Mouse (Mus musculus) forebrain, embryonic 12.5 days (tissue): ENCODE measurements at regions not wholly inside any gene's neighbourhood (a gene's known extent, or its start where the extent isn't known, plus 50 kb on each side); places are given as distances from the start of the nearest gene placed in this dataset.
A peak's percentile ranks its signal among the peaks of the same experiment; 100 is the strongest.

Source experiments
- ATAC-seq: fragments of 200-750 bp; cut with Nextera tagmentation; 2 replicates; pipeline ENCODE4 v1.8.0; 2017; ENCODE audit warnings: moderate TSS enrichment; ENCODE audit not compliant: low FRiP score
- H3K27ac ChIP-seq: fragments of 300-500 bp; sonication (generic); 2 replicates; pipeline ENCODE4 v1.5.1; 2016; ENCODE audit warnings: mild to moderate bottlenecking
- H3K27me3 ChIP-seq: fragments of 300-500 bp; sonication (generic); 2 replicates; pipeline ENCODE4 v1.6.1; 2016; ENCODE audit warnings: mild to moderate bottlenecking
- H3K36me3 ChIP-seq: fragments of 300-500 bp; sonication (generic); replicated peaks from 2 replicates; pipeline ENCODE4 v1.6.1; 2016; ENCODE audit warnings: mild to moderate bottlenecking
- H3K4me1 ChIP-seq: fragments of 300-500 bp; sonication (generic); 2 replicates; pipeline ENCODE4 v1.6.1; 2016
- H3K4me2 ChIP-seq: fragments of 300-500 bp; sonication (generic); 2 replicates; pipeline ENCODE4 v1.6.1; 2016; ENCODE audit warnings: mild to moderate bottlenecking, moderate library complexity
- H3K4me3 ChIP-seq: fragments of 300-500 bp; sonication (generic); replicated peaks from 2 replicates; pipeline ENCODE4 v1.5.1; 2016; ENCODE audit warnings: mild to moderate bottlenecking
- H3K9ac ChIP-seq: fragments of 300-500 bp; sonication (generic); 2 replicates; pipeline ENCODE4 v1.6.1; 2016; ENCODE audit warnings: mild to moderate bottlenecking
- H3K9me3 ChIP-seq: fragments of 300-500 bp; sonication (generic); 2 replicates; pipeline ENCODE4 v1.6.1; 2016
- WGBS: fragments of 180-500 bp; shearing (Covaris S2); methylation state at CpG from one replicate; pipeline ENCODE4 v1.1.7; 2016; 5-methylcytosine and 5-hydroxymethylcytosine counted together

DNA sequence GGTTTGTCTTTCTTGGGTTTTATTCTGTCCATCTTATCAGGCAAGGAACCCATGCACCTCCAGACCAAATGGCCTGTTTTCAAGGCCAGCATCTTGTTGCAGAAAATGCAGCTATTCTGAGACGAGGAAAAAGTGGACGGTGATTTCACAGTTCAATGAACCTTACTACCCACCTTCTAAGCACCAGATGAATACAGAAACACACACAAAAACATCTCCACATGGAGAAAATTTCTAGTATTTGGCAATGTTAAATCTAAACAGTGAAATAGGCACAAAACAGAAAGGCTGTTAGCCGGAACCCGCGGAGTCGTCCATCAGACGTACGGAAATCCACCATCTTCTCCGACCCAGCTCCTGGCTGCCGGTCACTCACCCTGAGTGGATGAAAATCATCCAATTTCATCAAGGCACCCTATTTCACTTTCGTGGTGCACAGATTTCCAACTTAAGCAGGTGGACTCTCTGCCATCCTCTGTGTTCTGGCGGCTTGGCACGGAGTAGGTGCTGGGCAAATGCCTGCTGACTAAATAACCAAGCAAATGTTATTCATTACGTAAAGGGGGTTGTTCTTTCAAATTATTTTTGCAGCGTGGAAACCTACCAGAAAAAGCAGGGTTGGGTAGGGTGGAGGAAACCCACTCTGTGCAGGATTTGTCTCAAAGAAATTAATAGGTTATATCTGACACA is 66.1 kb upstream of the Cpsf6 start:
- H3K27me3 ChIP-seq = no peaks in the 10 kb centered on the region
- 90% methylated on average over 15 of the region's 15 CpGs for WGBS
- H3K9me3 ChIP-seq = peaks cover 5% of the 10 kb centered on the region; the same call in 1 of the 2 replicates
- no peak overlapping the region for H3K9ac ChIP-seq
- H3K27ac ChIP-seq = no peak overlapping the region
- H3K4me3 ChIP-seq = no peak overlapping the region
- no peak overlapping the region for H3K4me2 ChIP-seq
- no peaks in the 10 kb centered on the region for H3K36me3 ChIP-seq
- H3K4me1 ChIP-seq = peaks cover 15% of the 10 kb centered on the region
- no peak for ATAC-seq

DNA sequence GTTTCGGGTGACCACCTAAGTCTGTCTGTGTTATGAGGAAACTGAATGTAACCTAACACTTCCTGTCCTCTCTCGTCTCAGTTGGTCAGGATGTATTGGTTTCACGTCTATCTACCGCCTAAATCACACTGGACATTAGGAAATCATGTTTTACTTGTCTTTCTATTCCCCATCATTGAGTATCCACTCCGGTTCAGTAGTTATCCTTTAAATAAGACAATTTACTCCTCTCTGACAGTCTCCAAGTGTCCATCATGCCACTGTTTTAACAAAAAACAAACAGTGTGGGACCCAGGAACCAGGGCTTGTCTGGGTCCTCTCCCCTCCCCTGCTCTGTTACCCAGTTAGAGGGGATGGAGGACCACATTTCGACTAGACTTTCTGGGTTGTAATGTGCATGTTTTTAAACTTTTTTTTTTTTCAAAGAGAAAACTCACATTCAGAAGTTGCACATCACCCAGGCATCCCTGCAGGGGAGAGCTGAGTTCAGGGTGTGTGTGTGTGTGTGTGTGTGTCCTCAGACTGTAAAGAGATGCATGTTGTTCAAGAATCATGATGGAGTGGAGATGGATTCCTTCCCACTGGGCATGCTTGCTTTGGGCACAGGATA is 65.5 kb upstream of the Cpsf6 start:
- Histone ChIP-seq H3K4me1 (peaks cover 15% of the 10 kb centered on the region), H3K4me2 (no peak overlapping the region), H3K9me3 (peaks cover 5% of the 10 kb centered on the region; the same call in 1 of the 2 replicates), H3K27me3 (no peaks in the 10 kb centered on the region), H3K36me3 (no peaks in the 10 kb centered on the region), H3K9ac (no peak overlapping the region), H3K4me3 (no peak overlapping the region), H3K27ac (no peak overlapping the region)
- ATAC-seq = no peak
- WGBS = 68% methylated on average over 6 of the region's 6 CpGs

DNA sequence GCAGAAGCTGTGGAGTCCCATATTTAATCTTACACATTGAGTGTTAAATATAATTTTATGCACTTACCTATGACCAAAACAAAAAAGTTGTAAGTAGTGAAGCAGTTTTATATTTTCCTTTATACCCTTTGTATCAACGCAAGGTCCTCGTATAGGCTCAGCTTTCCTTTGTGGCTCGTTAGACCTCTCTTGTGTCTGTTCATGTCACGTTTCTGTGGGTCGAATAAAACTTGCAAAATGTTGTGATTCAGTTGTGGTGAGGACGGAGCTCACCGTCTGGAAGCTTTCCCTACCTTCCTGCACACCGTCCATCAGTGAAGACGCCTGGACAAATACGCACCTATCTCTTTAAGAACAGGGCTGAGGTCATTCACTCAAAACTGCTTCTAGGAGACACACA is 64.9 kb upstream of the Cpsf6 start:
- peaks cover 5% of the 10 kb centered on the region; the same call in 1 of the 2 replicates for H3K9me3 ChIP-seq
- 80% methylated on average over 10 of the region's 10 CpGs for WGBS
- H3K9ac ChIP-seq = no peak overlapping the region
- no peak for ATAC-seq
- no peaks in the 10 kb centered on the region for H3K36me3 ChIP-seq
- H3K4me2 ChIP-seq = no peak overlapping the region
- no peak overlapping the region for H3K27ac ChIP-seq
- H3K27me3 ChIP-seq = no peaks in the 10 kb centered on the region
- H3K4me3 ChIP-seq = no peak overlapping the region
- peaks cover 15% of the 10 kb centered on the region for H3K4me1 ChIP-seq

DNA sequence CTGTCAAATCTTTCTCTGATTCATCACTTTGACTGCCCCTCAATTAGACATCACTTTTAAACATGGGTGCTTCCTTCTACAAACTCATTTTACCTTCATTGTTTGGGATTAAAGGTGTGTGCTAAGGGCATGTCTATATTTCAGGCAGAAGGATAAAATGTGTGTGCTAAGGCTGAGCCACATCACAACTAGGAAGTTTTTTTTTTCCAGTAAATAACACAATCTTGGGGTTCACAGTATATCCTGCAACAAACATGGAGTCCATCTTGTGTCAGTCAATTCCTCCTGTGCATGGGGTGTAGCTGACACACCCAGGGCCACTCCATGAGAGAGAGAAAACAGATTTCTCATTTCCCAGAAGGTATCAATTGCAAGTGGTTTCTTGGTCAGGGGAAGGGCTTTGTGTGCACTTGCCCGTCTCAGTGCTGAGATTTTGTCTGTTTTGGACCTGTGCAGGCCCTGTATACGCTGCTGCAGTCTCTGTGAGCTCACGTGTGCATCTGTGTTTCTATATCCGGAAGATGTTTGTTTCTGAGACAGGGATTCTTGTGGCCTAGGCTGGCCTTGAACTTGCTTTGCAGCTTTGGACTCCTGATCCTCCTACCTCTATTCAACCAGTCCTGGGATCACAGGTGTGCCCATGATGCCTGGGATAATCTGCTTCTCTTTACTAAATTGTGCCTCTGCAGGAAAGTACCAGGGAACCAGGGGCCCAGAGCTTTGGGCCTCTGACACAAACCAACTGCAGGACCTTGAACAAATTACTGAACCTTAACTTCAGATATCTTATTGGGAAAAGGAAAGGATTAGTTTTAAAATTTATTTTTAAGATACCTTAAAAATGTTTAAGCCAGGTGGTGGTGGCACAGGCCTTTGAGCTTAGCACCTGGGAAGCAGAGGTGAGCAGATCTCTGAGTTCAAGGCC is 63.9 kb upstream of the Cpsf6 start:
- no peak overlapping the region for H3K9ac ChIP-seq
- H3K36me3 ChIP-seq = no peaks in the 10 kb centered on the region
- no peak overlapping the region for H3K4me3 ChIP-seq
- no peak for ATAC-seq
- no peak overlapping the region for H3K27ac ChIP-seq
- H3K4me1 ChIP-seq = peaks cover 15% of the 10 kb centered on the region
- H3K9me3 ChIP-seq = peaks cover 5% of the 10 kb centered on the region; the same call in 1 of the 2 replicates
- no peaks in the 10 kb centered on the region for H3K27me3 ChIP-seq
- no peak overlapping the region for H3K4me2 ChIP-seq
- WGBS = 94% methylated on average over 4 of the region's 4 CpGs

DNA sequence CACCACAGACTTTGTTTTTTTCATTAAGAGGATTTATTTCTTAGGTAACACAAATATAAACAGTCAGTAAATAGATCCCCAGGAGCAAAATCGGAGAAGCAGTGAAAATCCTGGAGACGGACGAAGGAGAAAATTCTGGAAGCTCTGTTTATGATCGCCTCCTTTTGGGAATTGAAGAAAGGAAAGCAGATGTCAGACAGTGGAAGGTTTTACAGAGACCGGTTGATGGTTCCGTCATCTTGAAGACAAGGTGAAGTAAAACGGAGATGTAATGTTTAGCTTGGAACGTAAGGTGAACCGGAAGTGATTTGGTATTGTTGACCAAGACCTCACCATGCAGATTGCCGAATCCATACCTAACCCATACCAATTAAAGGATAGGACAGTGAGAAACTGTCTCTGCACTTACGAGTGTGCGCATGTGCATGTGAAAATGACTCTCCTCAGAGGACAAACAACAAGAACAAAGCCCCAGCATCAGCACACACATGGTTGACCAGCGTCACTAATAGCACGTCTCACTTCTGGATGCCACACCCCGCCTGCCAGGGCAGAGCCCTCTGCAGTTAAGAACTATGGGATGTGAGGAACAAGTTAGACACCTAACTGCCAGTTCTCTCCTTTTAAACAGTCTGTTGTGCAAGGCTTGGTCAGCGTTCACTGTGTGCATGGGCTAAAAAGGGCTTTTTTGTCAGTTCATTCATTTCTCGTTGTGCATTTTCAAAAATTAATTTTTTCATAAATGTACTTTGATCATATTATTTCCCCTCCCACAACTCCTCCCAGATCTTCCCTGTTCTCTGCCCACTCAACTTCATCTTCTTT is 62.4 kb upstream of the Cpsf6 start:
- no peak overlapping the region for H3K9ac ChIP-seq
- peaks cover 5% of the 10 kb centered on the region; the same call in 1 of the 2 replicates for H3K9me3 ChIP-seq
- H3K36me3 ChIP-seq = no peaks in the 10 kb centered on the region
- 50% methylated on average over 17 of the region's 17 CpGs for WGBS
- peak overlapping the region; percentile 53 for H3K4me2 ChIP-seq
- H3K27ac ChIP-seq = peak overlapping the region; percentile 57; the same call in 1 of the 2 replicates
- H3K4me3 ChIP-seq = no peak overlapping the region
- H3K27me3 ChIP-seq = no peaks in the 10 kb centered on the region
- 0 out of 2 replicates have a peak, but pooled peaks have one; percentile 24 for ATAC-seq
- H3K4me1 ChIP-seq = peaks cover 15% of the 10 kb centered on the region

DNA sequence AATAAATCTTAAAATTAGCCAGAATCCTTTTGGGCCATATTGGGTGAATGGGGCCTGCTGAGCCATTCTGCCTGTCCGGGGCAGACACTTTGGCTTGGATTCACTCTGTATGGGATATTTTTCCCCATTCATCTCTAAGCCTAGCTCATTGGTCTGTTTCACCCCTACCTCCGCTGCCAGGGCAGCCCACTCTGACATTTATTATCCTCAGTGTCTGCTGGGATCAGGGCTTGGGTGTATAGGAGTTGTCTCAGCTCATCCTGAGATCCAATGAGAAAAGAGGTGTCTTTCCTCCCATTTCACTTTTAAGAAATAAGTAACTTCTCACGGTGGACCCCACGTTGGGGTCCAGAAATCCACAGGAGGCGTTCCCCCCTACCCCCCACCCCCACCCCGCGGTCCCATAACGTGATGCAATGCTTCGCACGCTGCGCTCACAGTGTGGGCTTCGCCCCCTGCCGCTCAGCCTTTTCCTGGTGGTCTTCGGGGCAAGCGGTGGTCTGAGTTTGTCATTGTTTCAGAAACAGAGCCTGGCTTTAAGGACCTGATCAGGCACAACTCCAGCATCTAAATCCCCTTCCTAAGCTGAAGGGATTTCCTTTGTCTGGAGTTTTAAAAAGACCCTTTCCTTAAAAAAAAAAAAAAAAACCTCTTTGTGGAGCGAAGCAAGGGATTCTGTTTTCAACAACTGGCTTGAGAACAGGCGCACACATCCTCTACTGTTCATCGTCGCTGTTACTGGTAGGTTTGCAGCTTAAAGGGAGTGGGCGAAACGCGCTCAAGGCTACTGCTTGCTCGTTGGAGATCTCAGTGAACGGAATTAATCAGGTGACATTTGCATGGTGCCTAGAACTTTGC is 61.5 kb upstream of the Cpsf6 start:
- peak; percentile 74 for ATAC-seq
- WGBS = 2% methylated on average over 24 of the region's 24 CpGs
- H3K36me3 ChIP-seq = no peaks in the 10 kb centered on the region
- H3K4me2 ChIP-seq = peak overlapping the region; percentile 53
- H3K9me3 ChIP-seq = peaks cover 5% of the 10 kb centered on the region; the same call in 1 of the 2 replicates
- peaks cover 2% of the 10 kb centered on the region; the same call in 1 of the 2 replicates for H3K27me3 ChIP-seq
- peak overlapping the region; percentile 57; the same call in 1 of the 2 replicates for H3K27ac ChIP-seq
- H3K4me3 ChIP-seq = peak overlapping the region; percentile 22
- 0 out of 2 replicates have a peak overlapping the region, but pooled peaks have one; percentile 7 for H3K9ac ChIP-seq
- peaks cover 15% of the 10 kb centered on the region for H3K4me1 ChIP-seq

DNA sequence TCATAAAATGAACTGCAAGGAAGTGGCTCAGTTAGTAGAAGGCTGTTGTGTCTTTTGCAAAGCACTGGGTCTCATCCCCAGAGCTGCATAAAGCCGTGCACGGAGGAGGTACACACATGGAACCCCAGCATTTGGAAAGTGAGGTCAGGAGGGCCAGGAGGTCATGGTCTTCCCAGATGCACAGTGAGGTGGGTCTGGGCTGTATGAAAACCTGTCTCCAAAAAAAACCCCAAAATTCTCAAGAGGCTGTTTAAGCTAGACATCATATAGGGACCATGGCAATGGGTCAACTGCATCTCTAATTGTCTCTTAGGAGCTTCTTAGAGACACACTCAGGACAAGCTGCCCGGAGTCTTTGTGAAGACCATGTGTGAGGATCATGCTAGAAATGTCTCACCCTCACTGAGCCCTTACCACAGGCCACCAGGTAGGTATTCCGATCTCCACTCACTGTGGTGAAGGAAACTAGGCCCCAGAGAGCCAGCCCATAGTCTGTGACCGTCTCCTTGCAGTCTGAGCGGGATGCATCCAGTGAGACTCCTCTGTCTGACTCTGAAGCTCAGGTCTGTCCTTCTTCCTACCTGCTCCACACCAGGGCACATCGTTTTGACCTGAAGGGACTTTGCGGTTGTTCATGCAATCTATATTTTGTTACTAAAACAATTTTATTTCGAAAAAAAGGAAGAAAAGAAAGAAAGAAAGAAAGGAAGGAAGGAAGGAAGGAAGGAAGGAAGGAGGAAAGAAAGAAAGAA is 60.6 kb upstream of the Cpsf6 start:
- H3K4me2 ChIP-seq = no peak overlapping the region
- H3K4me1 ChIP-seq = peaks cover 15% of the 10 kb centered on the region
- no peak overlapping the region for H3K4me3 ChIP-seq
- H3K27ac ChIP-seq = peak overlapping the region; percentile 36; the same call in 1 of the 2 replicates
- no peak for ATAC-seq
- 78% methylated on average over 9 of the region's 9 CpGs for WGBS
- H3K36me3 ChIP-seq = no peaks in the 10 kb centered on the region
- H3K27me3 ChIP-seq = peaks cover 11% of the 10 kb centered on the region
- peaks cover 5% of the 10 kb centered on the region; the same call in 1 of the 2 replicates for H3K9me3 ChIP-seq
- H3K9ac ChIP-seq = no peak overlapping the region

DNA sequence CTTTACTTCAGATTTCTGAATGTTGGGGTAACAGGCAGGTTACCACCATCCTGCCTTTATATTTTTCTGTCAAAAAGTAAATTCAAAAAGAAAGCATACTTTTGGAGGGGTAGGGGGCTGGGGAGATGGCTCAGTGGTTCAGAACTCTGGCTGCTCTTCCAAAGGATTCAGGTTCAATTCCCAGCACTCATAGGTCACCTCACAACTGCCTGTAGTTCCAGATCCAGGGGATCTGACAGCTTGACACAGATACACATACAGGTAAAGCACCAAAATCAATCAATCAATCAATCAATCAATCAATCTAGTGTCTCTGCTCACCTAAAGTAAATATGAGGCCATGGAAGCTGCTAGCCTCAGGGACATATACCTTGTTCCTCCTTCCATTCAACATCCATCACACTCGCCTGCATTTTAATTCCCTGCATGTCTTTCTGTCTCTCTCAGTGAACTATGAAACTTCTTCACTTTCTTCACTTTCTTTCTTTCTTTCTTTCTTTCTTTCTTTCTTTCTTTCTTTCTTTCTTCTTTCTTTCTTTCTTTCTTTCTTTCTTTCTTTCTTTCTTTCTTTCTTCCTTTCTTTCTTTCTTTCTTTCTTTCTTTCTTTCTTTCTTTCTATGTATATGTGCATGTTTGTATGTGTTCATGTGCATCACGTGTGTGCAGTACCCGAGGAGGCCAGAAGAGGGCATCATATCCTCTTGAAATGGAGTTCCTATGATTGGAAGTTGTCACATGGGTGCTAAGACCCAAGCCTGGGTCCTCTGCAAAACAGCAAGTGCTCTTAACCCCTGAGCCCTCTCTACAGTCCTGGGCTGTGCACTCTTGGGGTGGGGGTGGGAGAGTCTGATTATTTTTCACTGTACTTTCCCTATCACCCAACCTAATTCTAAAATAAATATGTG is 59.6 kb upstream of the Cpsf6 start:
- H3K9me3 ChIP-seq = peaks cover 5% of the 10 kb centered on the region; the same call in 1 of the 2 replicates
- ATAC-seq = no peak
- no peak overlapping the region for H3K9ac ChIP-seq
- no peaks in the 10 kb centered on the region for H3K36me3 ChIP-seq
- H3K4me2 ChIP-seq = no peak overlapping the region
- H3K27me3 ChIP-seq = peaks cover 12% of the 10 kb centered on the region
- H3K4me3 ChIP-seq = no peak overlapping the region
- WGBS = 94% methylated on average over 3 of the region's 3 CpGs
- H3K4me1 ChIP-seq = peaks cover 21% of the 10 kb centered on the region
- no peak overlapping the region for H3K27ac ChIP-seq

DNA sequence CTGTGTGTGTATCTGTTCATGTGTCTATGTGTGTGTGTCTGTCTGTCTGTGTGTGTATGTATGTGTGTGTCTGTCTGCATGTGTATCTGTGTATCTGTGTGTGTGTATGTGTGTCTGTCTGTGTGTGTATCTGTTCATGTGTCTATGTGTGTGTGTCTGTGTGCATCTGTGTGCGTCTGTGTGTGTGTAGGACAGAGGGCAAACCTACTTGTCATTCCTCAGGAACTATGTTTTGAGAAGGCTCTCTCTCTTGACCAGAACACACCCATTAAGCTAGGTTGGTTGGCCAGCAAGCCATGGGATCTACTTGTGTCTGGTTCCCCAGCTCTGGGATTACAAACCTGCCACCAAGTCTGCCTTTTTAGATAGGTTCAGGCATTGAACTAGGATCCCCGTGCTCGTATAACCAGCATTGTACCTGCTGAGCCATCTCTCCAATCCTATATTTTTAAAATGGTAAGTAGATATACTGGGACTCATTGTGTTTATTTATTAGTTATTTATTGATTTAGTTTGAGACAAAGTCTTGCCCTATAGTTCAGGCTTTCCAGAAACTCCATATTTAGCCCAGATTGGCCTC is 58.9 kb upstream of the Cpsf6 start:
- Histone ChIP-seq H3K36me3 (no peaks in the 10 kb centered on the region), H3K4me1 (peaks cover 21% of the 10 kb centered on the region), H3K27me3 (peaks cover 19% of the 10 kb centered on the region), H3K27ac (no peak overlapping the region), H3K4me2 (no peak overlapping the region), H3K9me3 (peaks cover 5% of the 10 kb centered on the region; the same call in 1 of the 2 replicates), H3K9ac (no peak overlapping the region), H3K4me3 (no peak overlapping the region)
- no peak for ATAC-seq
- WGBS = 90% methylated on average over 3 of the region's 3 CpGs
